ENCODE assay signal across 26 mouse cellular contexts in genomic region chr11:107064590-107064989, GRCm38 (mm10). TPM values are rescaled to one million over a fixed set of nuclear protein-coding genes. Genes with fewer than 3 reads are reported as not detected.
"Had no signal": no experiment of that assay in that cellular context is flagged by ENCODE, and none has a peak within 500 bp of the region (broad histone marks: within the 10 kb centered on the region; RNA-seq: fewer than 3 reads in every experiment).

No protein-coding gene starts in this region.

- H3K9me3 ChIP-seq: limb, embryonic 10.5 days; limb, embryonic 13.5 days; liver, embryonic 12.5 days; liver, embryonic 15.5 days; lung, embryonic 15.5 days; megakaryocyte, embryonic 14.5 days; midbrain, embryonic 10.5 days; midbrain, embryonic 13.5 days; neural tube, embryonic 13.5 days; stomach, embryonic 15.5 days had no signal

- H3K4me3 ChIP-seq: limb, embryonic 10.5 days; limb, embryonic 13.5 days; liver, embryonic 12.5 days; liver, embryonic 15.5 days; lung, embryonic 15.5 days; megakaryocyte, embryonic 14.5 days; midbrain, embryonic 10.5 days; midbrain, embryonic 13.5 days; myocyte; neural tube, embryonic 13.5 days; stomach, embryonic 15.5 days had no signal

- DNase-seq: kidney, adult 18-20 months; kidney, postnatal 25 days; layer of hippocampus, postnatal 36 days; liver; lung, adult 18-20 months; lung, postnatal 10 days; lung, postnatal 36 days; right cerebral cortex, adult 18-20 months; right cerebral cortex, postnatal 14 days; spleen, adult 18-20 months; thymus, adult 18-20 months; thymus, postnatal 36 days had no signal

- ATAC-seq: liver, embryonic 12.5 days; midbrain, embryonic 13.5 days; midbrain, embryonic 16.5 days had no signal

- H3K9ac ChIP-seq: limb, embryonic 13.5 days; liver, embryonic 12.5 days; liver, embryonic 15.5 days; lung, embryonic 15.5 days; midbrain, embryonic 13.5 days; neural tube, embryonic 13.5 days; stomach, embryonic 15.5 days had no signal

- H3K4me1 ChIP-seq: limb, embryonic 10.5 days; limb, embryonic 13.5 days; liver, embryonic 15.5 days; lung, embryonic 15.5 days; midbrain, embryonic 10.5 days; midbrain, embryonic 13.5 days; neural tube, embryonic 13.5 days; stomach, embryonic 15.5 days had no signal

- H3K27ac ChIP-seq: kidney, postnatal 0 days; limb, embryonic 10.5 days; limb, embryonic 13.5 days; liver, embryonic 12.5 days; liver, embryonic 15.5 days; lung, embryonic 15.5 days; midbrain, embryonic 10.5 days; midbrain, embryonic 13.5 days; neural tube, embryonic 13.5 days; stomach, embryonic 15.5 days had no signal

- H3K27me3 ChIP-seq: limb, embryonic 13.5 days; liver, embryonic 12.5 days; liver, embryonic 15.5 days; lung, embryonic 15.5 days; megakaryocyte, embryonic 14.5 days; midbrain, embryonic 13.5 days; neural tube, embryonic 13.5 days; stomach, embryonic 15.5 days had no signal

- H3K4me2 ChIP-seq: limb, embryonic 13.5 days; liver, embryonic 12.5 days; liver, embryonic 15.5 days; lung, embryonic 15.5 days; midbrain, embryonic 13.5 days; neural tube, embryonic 13.5 days; stomach, embryonic 15.5 days had no signal

RNA-seq across cellular contexts. Expression of gene 1810010H24Rik, which starts 39.1 kb away (rescaled TPM):
- total RNA-seq: monocyte, adult 5-6 weeks had no signal
